Mouse (Mus musculus): ENCODE data around the gene 2410004B18Rik.
A peak's percentile ranks its signal among the peaks of the same experiment; 100 is the strongest.
"Not testable (repeated sequence)": the region's sequence is repeated elsewhere in the genome, so short reads cannot be mapped to it uniquely, and the experiment has no call there.

2410004B18Rik gene

DNA sequence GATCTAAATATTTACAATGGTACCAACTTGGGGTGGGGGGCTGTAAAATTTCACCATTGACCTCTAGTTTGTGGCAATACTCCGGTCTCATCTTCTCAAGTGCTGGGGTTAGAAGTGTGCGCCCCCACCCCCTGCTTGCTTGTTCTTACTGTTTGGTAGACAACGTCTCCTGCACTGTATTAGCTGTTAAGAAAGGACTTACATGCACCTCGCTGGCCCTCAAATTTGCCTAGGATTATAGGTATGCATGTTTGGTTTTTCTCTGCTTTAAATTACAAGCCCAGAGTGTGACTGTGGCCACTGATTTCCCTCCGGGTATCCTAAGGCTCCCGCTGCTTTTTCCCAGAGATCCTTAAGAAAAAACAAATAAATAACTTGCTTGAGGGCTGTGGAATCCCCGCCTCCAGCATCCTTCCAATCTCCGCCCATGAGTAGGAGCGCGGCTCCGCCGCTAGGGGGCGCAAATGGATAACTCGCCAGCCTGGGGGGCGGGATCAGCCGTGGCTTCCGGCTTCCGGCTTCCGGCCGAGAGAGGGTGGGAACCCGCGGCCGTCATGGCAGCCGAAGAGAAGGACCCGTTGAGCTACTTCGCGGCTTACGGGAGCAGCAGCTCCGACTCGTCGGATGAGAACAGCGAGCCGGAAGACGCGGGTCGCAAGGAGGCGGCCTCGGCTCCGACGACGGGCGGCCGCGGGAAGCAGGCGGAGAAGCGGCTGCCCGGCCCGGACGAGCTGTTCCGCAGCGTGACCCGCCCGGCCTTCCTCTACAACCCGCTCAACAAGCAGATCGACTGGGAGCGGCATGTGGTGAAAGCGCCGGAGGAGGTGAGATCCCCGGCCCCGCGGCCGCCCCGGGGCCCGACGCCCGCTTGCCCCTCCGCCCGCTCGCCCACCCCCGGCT lies at the start of gene 2410004B18Rik:
2410004B18Rik (plus strand) TSS at position 510 of the 900 bp plus-strand sequence.
- DNase-seq (ENCODE audit: low read depth, low spot score): peak; percentile 83

DNA sequence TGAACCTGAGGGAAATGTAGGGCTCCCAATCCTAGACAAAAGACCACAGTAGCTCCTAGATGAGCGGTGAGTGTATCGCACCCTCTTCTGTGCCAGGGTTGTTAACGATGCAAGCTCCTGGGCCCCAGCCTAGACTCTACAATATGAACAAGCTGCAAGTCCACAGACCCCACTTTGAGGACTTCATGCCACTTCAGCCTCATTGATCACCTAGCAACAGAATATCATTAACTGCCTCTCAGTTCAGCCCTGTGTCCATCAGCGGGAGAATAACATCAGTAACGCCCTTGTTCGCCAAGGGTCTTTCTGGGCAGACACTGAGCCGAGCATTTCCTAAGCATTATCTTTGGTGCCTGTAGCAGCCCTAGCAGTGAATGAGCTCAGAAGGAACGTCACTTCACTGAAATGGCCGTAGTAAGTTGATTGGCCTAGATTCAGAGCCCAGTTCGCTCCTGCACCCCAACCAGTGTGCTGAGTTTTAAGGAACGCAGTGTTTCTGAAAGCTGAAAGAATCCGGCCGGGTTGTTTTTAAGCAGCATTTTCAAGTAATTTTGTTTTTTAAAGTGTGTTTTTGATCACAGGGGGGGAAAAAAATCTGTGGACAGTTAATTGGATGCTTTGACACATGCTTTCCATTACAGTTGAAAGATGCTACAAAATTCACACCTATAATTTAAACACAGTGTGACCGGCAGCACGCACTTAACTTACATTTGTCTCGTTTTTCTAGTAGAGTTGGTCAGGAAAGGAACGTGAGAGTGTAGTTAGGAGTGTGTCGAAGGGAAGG lies 47.3 kb upstream of the 2410004B18Rik start:
- no peak for DNase-seq (ENCODE audit: low read depth, low spot score)

DNA sequence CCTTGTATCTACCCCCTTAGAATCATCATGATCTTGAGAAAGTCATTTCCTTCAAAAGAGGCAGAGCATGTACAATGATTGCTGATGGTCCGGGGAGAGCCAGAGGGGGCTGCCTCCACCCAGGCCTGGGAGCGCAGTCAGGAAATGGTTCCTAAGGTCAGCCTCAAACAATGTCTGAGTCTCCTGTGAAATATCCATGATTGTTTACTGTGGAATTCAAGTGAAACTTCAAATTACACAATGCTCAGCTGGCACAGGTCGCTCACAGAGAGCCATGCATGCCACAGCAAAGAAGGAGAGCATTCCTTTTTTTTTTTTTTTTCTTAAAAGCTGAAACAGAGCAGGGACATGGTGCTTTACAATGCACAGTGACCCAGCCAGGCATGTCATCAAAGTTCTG lies 45.4 kb upstream of the 2410004B18Rik start:
- DNase-seq (ENCODE audit: low read depth, low spot score): no peak

DNA sequence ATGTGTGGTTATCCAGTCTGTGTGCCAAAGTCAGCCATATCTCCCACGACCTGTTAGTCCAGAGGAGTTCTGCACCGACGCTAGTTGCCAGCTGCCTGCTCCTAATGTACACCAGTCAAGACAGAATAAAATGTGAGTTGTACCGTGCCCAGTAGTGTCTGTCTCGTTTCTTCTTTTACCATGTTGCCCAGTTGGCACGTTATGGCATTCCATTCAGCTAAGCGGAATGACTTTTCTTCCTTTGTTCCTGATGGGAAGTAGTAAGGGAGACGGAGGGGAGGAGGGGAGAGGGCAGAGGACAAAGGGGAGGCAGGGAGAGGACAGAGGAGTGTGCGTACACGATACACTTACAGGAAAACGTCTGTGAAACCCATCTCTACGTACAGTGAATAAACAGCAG lies 43.7 kb upstream of the 2410004B18Rik start:
- no peak for DNase-seq (ENCODE audit: low read depth, low spot score)

DNA sequence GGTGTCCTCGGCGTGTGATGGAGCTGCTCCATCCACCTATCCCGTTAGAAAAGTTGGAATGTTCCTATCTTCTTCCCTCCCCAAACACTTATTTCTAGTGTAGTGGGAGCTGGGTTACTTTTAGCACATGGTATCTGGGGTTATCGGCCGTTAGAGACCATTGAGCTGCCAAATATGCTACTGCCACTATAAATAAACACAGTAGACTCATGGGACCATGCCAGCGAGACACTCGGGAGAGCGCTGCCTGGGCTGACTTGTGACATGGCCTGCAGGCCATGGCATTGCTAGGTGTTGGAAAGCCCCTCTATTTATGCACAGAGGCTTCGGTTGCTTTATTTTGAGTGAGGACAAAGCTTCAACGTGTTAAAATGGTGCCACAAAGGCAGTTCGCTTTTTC lies 40.1 kb upstream of the 2410004B18Rik start:
- DNase-seq (ENCODE audit: low read depth, low spot score): no peak

DNA sequence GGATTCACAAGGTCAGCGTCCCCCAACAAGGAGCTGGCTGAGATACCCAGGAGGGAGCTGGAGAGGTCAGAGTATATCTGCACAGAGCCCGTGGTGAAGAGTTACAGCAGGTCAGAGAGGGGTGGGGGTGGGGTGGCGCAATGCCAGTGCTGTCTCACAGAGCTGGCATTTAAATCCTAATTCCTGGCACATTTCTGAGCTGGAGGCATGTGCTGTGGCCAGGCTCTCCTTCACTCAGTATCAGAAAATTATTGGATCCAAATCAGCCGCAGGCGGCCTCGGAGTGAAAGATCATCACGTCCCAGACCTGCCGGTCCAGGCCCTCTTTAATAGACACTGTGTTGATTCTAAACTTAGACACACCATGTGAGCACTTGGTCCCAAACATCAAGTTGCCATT lies 38.0 kb upstream of the 2410004B18Rik start:
- DNase-seq (ENCODE audit: low read depth, low spot score): no peak

DNA sequence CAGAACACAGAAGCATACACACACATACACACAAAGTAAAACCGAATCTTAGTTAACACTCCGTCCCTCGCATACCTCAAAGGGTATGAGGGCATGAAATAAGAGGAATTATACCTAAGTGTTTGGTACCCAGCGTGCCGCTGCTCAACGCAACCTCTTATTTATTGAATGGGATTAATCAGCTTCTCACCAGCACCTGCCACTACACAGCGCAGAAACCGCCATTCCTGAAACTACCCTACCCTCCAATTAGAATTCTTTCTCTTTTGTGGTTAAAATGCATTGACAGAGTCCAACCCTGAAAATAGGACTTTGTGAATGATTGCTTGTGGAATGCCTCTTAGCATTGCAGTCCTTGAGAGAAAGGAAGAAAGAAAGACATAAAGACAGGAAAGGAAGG lies 34.3 kb upstream of the 2410004B18Rik start:
- no peak for DNase-seq (ENCODE audit: low read depth, low spot score)

DNA sequence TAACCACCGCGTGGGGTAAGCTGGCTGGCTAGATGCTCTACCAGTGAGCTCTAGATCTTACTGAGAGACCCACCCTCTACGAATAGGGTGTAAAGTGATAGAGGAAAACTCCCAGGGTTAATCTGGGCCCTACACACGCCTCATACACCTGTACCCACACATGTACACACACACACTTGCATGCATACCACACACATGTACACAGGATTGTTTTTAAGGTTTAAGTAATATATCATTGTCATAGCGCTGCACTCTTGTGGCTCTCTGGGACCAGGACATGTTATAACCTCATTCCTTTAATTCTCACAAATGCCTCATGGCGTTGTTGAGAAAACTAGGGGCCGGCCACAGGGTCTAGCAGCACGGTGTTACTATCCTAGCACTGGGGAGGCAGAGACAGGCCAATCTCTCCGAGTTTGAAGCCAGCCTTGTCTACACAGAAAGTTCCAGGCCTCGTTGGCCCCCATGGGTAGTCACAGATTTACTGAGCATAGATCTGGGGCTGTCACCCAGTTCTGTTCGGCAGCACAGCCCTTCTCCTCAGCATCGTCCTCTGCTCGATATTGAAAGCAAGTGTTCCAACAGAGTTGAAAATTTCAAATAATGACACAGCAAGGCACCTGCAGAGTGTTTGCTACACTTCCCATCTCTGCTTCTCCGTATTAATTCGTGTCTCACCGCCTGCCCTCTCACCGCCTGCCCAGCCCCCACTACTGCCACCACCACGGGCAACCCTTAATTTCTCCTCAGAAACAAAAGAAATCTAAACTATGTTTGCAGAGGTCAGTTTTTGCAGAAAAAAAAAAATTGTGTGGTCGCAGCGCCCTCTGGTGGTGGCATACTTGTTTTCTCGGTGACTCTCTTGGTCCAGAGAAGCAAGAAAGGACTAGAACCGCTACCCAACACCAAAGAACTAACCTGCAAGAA lies 32.7 kb upstream of the 2410004B18Rik start:
- DNase-seq (ENCODE audit: low read depth, low spot score): peak; percentile 32

DNA sequence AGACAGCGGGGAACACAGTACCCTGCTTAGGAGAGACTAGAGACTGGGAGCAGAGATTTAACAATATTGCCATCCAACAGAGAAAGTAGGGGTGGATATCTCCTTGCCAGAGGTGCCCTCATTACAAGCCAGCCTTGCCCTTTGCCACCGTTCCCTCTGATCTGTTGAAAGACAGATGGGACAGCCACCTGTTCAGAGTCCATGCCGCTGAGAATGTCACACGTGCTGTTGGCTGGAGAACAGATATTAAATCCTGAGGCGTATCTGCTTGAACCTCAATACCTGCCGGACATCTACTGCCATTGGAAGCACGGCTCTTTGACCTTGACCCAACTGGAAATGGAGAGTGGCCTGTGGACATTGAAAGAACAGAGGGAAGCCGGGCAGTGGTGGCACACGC lies 31.2 kb upstream of the 2410004B18Rik start:
- no peak for DNase-seq (ENCODE audit: low read depth, low spot score)

DNA sequence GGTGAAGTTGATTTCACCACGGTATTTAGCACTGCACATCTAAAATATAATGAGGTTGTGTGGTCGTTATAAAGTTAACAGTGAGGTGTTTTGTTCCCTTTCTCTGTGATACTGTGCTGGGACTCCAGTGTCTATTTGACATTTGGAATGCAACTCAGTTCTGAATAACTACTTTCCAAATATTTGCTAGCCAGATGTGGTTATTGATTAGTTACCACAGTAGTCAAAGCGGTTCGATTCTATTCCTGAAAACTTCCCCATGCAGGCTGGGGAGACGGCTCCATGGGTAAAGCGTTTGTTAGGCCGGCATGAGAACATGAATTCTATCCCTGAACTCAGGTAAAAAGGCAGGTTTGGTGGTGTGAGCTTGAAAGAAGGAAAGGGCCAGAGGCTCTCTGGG lies 25.3 kb upstream of the 2410004B18Rik start:
- DNase-seq (ENCODE audit: low read depth, low spot score): no peak

DNA sequence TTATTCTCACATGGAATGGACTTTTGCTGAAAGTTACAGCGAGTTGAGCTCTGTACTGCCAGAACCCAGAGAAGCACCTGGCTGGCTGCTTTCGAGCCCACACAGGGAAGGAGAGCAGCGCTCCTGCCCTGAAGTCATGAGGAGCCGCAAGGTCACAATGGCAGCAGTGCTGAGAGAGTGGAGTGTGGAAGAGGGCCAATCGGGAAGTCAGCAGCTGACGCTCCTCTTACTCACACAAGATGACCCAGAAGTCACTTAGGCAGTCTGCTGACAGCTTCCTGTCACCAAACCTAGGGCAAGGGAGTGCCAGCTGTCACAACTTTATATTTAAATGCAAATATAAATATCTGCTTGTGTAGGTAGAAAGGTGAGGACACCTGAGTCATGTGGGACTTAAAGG lies 24.6 kb upstream of the 2410004B18Rik start:
- no peak for DNase-seq (ENCODE audit: low read depth, low spot score)

DNA sequence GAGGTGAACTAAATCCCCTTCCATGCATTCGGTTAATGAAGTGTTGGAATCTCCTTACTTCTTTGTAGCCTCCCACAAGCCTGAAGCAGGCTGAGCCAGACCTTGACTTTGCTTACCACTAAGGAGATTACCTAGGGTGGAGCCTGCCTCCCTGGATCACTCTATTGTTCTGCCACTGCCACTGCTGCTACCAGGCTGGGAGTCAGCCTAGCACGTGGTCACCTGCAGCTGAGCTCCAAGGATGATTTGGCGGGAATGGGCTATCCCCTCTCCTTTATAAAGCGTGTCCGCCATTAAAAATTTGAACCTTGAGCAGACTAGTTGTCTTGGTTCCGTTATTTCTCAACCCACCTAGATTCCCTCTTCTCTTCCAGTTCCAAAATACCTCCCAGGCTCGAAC lies 23.9 kb upstream of the 2410004B18Rik start:
- not testable (repeated sequence) for DNase-seq (ENCODE audit: low read depth, low spot score)

DNA sequence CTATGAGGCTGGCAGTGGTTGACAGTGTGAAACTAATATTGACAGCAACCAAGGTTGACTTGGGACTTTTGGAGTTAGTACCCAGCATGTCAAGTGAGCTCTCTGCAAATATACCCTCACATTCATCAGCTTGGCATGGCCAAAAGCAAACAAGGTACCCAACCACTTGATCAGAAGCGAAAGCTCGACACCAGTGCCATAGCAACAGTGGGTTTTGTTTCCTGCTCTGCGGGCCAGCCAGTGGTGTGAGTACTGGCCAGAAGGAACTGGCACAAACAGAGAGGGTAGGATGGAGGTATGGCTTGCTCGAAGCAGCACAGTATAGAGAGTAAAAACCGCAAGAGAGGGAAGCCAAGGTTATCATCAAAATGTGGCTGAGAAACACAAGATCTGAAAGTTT lies 21.4 kb upstream of the 2410004B18Rik start:
- no peak for DNase-seq (ENCODE audit: low read depth, low spot score)

DNA sequence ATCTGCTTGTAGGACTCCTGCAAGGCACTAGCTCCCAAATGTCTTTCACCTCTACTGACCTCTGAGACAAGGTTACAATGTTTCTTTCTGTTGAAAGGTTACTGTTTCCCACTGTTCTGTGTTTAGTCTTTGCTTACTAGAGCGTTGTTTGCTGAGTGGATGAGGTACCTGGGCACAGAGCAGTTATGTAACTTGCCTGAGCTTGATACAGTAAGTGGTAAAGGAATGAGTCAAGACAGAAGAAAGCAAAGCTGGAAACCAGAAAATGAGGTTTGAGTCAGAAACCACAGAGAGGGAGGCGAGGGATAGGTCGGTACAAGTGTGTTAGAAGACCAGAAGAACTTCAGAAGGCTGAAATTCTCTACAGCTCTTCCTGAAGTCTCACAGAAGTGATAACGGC lies 21.0 kb upstream of the 2410004B18Rik start:
- DNase-seq (ENCODE audit: low read depth, low spot score): no peak

DNA sequence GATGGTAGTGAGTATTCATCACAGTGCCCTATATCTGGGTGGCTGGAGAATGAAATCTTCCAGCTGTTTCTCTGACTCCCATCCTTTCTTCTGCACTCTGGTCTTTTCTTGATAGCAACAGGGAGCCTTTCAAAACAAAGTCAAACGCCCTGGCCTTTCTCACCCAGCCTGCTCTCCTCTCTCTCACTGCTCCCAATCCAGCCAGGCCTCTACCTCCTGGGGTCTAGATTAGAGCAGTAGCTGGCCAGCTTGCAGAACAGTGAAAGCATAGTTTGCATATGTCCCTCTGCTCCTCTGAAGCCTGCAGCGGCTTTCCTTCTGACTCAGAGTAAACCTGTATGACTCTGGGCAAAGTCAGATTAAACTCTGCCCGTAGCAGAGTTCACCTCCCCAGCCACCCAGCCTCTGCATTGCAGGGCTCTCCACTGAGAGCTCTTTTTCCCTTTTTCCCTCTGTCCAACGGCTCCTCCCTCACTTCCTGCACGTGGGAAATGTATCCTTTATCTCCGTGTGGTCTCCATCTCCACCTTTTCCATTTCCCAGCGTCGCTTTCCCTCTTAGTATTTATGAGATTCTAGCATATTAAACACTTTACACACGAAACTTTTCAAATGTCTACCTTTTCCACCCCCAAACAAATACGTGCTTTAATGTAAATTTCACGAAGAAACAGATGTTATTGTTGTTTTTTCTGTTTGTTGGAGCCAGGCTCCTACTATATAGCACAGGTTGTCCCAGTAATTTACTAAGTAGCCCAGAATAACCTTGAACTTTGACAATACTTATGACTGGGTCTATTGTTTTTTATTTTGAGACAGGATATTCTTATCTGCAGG lies 15.6 kb upstream of the 2410004B18Rik start, which contains the start of gene Bcl10:
Bcl10 (plus strand) TSS at position 786 of the 836 bp plus-strand sequence.
- no peak for DNase-seq (ENCODE audit: low read depth, low spot score)

DNA sequence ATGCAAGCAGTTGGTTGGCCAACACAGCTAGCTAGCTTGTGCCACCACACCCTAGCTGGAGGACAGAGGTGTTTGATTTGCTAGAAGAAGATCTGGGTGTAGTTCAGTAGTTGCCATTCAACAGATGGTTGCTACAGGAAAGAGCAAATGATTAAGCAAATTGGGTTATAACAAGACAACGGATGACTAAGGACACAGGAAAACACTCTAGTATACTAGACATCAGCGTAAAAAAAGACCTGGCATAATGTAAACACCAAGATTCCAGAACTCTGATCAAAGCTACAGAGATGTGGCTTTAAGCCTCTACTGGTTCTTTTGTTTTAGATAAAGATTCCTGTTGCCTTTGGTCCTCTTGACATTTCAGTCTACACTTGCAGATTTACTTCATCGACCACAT lies 14.8 kb upstream of the 2410004B18Rik start:
- no peak for DNase-seq (ENCODE audit: low read depth, low spot score)

DNA sequence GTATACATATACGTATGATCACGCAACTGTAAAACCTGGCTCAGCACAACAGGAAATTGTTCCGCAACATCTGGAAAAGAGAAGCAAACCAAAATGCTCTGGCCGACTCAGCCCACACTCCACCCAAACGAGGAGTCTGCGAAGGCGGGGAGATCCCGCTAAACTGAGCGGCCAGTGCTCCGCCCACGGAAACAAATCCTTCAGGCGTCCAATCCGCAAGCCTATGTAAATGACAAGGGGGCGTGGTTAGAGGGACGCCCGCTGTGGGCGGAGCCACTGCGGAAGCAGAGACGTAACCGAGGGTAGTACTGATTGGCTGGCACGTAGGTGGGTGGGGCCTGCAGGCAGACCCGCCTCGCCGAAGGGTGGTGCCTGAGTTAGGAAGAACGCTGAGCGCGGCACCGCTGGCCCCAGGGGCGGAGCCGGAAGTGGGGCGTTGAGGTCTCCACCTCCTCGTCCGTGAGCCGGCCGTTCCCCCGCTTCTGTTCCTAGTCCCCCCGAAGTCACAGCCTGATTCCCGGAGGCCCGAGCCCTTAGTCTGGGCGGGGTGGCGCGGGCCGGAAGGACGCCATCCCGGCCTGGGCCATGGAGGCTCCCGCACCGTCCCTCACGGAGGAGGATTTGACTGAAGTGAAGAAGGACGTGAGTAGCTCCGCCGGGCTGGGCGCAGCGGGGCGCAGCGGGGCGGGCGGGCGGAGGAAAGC lies 13.8 kb upstream of the 2410004B18Rik start:
- DNase-seq (ENCODE audit: low read depth, low spot score): peak; percentile 99

DNA sequence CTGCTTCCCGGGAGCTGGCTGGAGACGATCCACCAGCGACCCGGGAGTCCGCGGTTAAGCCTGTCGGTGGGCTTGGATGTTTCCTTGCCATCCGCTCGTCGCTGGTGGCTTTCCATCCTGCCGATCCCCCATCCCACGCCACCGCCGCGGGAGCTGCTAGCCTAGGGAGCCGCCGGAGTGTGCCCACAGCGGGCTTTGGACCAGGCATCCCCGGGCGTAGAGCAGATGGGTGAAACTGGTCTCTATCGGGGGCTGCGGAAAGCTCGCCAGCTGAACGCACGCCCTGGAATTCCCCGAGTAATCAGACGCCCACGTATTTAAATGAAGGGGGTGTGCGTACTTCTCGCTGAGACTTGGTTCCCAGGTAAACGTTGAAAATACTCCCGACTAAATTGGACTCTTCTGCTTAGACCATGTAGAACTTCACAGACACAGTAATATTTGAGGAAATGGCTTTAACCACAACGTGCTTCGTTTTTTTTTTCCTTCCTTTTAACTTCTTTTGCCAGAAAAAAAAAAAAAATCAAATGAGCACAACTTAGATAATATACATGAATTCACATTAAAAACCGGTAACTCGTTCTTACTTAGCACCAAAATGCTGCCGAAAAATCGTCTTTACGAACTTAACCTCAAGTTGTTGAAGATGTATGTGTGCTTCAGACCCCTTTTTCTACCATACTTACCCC lies 13.0 kb upstream of the 2410004B18Rik start:
- DNase-seq (ENCODE audit: low read depth, low spot score): no peak

DNA sequence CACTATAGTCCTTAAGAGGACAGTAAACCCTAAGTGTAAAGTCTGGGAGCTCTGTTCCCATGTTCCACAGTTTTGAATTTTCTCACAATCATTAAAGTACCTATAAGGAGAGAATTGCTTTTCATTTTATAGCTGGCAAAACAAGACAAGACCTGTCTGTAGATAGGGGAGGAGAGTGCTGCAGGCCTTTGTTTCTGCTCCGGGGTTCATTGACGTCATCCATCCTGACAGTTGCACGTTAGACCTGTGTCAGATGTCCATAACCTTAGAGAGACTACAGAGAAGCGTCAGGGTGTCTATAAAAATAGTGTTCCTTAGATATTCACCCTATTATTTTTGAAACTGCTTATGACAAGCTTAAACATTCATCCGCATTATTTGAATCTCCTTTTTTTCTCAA lies 12.3 kb upstream of the 2410004B18Rik start:
- DNase-seq (ENCODE audit: low read depth, low spot score): no peak
